Mouse (Mus musculus) neutrophil, adult 65 days (primary cell): ENCODE data around the gene Ppp1r12c. TPM values are rescaled to one million over a fixed set of nuclear protein-coding genes. Genes with fewer than 3 reads are reported as not detected.

ENCODE experiments used
- total RNA-seq: library from RNA; stranded (reverse); gene quantifications from 2 replicates; pipeline ENCODE4 v1.2.4, GENCODE M21; 2023

Ppp1r12c gene
- total RNA-seq = 249 and 345 TPM in 2 replicates

DNA sequence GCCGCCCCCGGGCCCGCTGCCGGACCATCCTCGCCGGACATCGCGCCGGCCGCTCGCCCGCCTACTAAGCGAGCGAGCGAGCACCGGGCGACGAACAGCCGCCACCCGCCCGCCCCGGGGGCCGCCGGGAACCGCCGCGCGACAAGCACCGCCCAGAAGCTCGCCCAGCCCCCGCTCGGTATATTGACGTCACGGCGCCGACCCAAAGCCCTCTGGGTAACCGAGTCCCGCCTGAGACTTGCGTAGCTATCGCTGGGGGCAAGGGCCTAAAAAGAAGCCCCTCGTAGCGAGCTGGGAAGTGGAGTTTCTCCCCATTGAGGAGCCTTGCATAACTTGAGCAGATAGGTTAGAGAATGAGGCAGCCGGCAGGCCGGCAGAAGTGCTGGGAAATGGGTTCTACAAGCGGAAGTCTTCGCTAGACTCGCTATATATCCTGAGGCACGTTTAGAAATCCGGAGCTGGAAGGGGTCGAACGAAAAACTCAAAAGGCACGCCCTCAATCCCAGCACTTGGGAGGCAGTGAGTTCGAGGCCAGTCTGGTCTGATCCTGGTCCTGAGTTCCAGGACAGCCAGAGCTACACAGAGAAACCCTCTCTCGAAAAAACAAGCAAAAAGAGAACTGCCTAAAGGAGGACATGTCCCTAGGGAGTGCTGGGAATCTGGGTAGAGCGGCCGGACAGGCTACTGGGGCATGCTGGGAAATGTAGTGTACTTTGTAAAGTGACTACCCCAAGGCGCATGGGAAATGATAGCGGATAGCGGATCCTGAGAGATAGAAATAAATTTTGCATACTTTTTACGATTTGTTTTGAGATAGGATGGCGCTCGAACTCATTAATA lies at the start of gene Ppp1r12c:
Gene Ppp1r12c, minus strand, starts transcription at position 123 of the 840 bp plus-strand sequence.

GRCm38 (mm10) chr7:4547221-4547641 lies 45.8 kb upstream of the Ppp1r12c start, which contains the start of gene Syt5:
Gene Syt5, minus strand, starts transcription at chr7:4547541.

GRCm38 (mm10) chr7:4532005-4532729 lies 30.7 kb upstream of the Ppp1r12c start, which contains the start of gene Dnaaf3:
Gene Dnaaf3, minus strand, starts transcription at chr7:4532453.

DNA sequence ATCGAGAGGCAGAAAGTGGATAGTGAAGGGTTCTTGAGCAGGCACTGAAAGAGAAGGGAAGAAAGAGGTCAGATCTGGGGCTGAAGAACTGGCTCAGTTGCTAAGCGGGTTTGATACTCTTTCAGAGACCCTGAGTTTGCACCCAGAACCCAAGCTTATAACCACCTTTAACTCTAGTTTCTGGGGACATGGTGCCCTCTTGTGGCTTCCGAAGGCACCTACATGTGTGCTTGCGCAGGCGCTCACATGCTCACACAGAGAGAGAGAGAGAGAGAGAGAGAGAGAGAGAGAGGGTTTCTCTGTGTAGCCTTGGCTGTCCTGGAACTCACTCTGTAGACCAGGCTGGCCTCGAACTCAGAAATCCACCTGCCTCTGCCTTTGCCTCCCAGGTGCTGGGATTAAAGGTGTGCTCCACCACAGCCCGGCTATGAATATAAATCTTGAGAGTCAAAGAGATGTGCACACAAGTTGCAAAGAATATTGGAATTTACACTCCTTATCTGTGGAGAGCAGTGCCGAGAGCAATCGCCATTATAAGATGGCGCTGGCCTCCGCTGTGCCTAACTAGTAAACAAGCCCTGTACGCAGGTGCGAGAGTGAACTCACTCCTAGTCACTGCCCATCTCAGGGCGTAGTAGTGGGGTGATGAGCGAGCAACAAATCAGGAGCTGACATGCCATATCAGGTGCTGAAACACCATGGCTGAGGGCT lies 22.9 kb upstream of the Ppp1r12c start, which contains the start of gene Tnni3:
Gene Tnni3, minus strand, starts transcription at position 18 of the 711 bp plus-strand sequence.

DNA sequence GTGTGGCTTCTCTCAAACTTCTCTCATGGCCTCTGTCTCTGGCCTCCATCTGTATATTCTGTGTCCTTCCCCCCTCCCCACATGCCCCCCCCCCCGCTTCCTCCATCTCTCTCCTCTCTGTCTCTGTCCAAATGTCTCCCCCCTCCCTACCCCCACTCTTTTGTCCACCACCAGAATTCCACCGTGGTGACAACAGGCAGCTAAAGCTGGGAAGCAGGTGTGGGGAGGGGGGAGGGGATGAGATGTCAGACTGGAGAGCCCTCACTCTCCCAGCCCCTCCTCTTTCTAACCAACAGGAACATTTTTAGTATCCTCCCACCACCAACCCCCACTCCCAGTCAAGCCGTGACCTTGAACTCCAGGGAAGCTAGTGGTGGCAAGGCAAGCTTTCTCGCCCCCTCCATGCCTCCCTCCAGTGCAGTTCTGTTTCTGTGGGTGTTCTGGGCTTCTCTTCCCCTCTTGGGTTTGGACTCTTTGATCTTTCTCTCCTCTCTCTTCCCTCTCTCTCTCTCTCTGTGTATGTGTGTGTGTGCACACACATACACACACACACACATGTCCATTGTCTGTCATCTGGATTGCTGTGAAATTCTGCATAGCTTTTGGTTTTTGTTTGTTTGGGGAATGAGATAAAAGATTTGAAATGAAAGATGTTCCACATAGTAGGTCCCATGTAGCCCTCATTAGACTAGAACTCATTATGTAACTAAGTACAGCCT lies 15.0 kb upstream of the Ppp1r12c start, which contains the start of gene Tnnt1:
Gene Tnnt1, minus strand, starts transcription at position 51 of the 719 bp plus-strand sequence.

DNA sequence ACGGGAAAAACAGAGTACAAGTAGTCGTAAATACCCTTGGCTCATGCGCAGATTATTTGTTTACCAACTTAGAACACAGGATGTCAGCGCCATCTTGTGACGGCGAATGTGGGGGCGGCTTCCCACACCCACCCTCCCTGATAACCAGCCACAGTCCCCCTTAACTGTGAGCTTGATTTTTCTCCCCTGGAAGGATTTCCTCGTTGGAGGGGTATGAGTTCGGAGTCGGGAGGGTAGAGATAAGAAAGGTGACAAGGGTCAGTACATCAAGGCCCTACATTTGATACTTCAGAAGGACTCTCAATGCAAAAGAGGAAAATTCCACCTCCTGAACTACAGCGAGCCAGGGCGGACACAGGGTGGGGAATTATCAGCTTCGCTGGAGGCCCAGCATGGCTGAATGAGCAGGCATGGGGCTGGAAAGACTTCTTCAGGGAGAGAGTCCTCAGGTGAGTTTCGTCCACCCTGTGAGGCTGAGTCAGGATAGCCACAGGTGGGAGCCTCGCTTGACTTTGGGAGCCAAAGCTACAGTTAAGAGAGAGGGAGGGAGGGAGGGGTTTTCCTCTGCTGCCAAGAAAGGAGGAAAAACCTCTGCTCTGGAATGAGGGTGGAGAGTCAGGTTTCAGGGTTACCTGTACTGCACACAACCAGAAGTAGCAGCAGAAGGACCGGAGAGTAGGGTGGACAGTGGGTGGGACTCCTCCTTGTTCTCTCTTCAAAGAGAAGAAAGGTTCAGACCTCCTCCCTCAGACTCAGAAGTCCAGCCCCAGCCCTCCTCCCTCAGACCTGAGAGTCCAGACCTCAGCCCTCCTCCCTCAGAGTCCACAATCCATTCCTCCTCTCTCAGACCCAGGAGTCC lies 40.7 kb downstream of the Ppp1r12c start, which contains the start of gene Eps8l1:
Gene Eps8l1, plus strand, starts transcription at position 99 of the 859 bp plus-strand sequence.

GRCm38 (mm10) chr7:4445216-4445791 lies 56.2 kb downstream of the Ppp1r12c start, which contains the start of gene Rdh13:
Gene Rdh13, minus strand, starts transcription at chr7:4445649.

Other genes with a start within 250 kb of the Ppp1r12c start
- gene Ncr1, start 164.0 kb downstream of the Ppp1r12c start, total RNA-seq = not detected in 2 replicates
- gene Gp6, start 103.9 kb downstream of the Ppp1r12c start, total RNA-seq = 0.19 and 0.43 TPM in 2 replicates
- 1.8 and 3.3 TPM in 2 replicates for gene Rdh13, start 56.0 kb downstream of the Ppp1r12c start, total RNA-seq
- gene Eps8l1, start 41.0 kb downstream of the Ppp1r12c start, total RNA-seq = 2.8 and 9.7 TPM in 2 replicates
- 7.6 and 10.7 TPM in 2 replicates for gene Tnnt1, start 14.7 kb upstream of the Ppp1r12c start, total RNA-seq
- gene Tnni3, start 22.5 kb upstream of the Ppp1r12c start, total RNA-seq = 1.1 TPM in 1 of 2 replicates, not detected in the other
- 0.23 and 0.28 TPM in 2 replicates for gene Dnaaf3, start 30.8 kb upstream of the Ppp1r12c start, total RNA-seq
- not detected in 2 replicates for gene Syt5, start 45.9 kb upstream of the Ppp1r12c start, total RNA-seq
- 0.18 TPM in 1 of 2 replicates, not detected in the other for gene Ptprh, start 102.4 kb upstream of the Ppp1r12c start, total RNA-seq
- gene Tmem86b, start 129.7 kb upstream of the Ppp1r12c start, total RNA-seq = 19.8 and 28.6 TPM in 2 replicates
- 161 and 201 TPM in 2 replicates for gene Ppp6r1, start 157.3 kb upstream of the Ppp1r12c start, total RNA-seq
- 14.1 and 21.6 TPM in 2 replicates for gene Hspbp1, start 183.4 kb upstream of the Ppp1r12c start, total RNA-seq
- not detected in 2 replicates for gene Brsk1, start 188.9 kb upstream of the Ppp1r12c start, total RNA-seq
- gene Tmem150b, start 223.6 kb upstream of the Ppp1r12c start, total RNA-seq = 8.8 and 12.9 TPM in 2 replicates
- gene Kmt5c, start 238.4 kb upstream of the Ppp1r12c start, total RNA-seq = 70.4 and 103 TPM in 2 replicates